Mouse (Mus musculus): ENCODE results near the gene Emp2. TPM values are rescaled to one million over a fixed set of nuclear protein-coding genes. Genes with fewer than 3 reads are reported as not detected.

Emp2 gene
- total RNA-seq (2021), result 10 to 100 TPM; 12.9 to 13.2 TPM
- long read RNA-seq, experiment 1, transcript Emp2-201 (5 exons, 3,440 nt), result major isoform, 17 of 19 reads
- long read RNA-seq, experiment 1, partial matches to known transcripts, result 0 of 19 reads
- long read RNA-seq, experiment 1, other reads (novel, unspliced or antisense), result 2 of 19 reads
- long read RNA-seq, experiment 2, transcript Emp2-201 (5 exons, 3,440 nt), result major isoform, 36 of 40 reads
- long read RNA-seq, experiment 2, partial matches to known transcripts, result 1 of 40 reads
- long read RNA-seq, experiment 2, other reads (novel, unspliced or antisense), result 3 of 40 reads

DNA sequence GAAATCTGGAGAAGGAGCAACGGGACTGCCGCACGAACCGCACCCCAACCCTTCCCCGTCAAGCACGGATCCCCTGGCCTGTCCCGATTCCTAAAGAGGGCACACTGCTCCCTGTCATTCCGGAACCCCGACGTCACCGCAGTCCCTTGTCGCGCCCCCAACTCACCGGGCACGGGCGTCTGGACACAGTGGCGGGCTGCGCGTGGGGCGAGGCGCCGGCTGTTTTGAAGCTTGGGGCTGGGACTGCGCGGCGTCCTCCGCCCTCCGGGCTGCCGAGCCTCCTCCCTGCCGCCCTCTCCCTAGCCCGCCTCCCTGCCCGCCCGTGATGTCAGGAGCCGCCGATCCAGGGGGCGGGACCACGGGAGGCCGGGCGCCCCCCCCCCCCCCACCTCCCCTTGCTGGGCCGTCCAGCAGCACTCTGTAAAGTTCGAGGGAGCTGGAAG, at the start of gene Emp2:
TSS of gene Emp2 (minus strand) at position 323 of the 443 bp plus-strand sequence.
- no peak for TF ChIP-seq CTCF (IDR thresholded peaks at IDR 0.05)
- H3K27ac ChIP-seq, result peak within 1 kb of the TSS; percentile 13
- intact Hi-C loops (cut with DNase I), result no loop called here
- H3K4me3 ChIP-seq, result peak within 1 kb of the TSS; percentile 54
- peak; percentile 22 to 41 for DNase-seq (ENCODE audit: extremely low spot score in 1 of 2, low spot score in 2 of 2)

DNA sequence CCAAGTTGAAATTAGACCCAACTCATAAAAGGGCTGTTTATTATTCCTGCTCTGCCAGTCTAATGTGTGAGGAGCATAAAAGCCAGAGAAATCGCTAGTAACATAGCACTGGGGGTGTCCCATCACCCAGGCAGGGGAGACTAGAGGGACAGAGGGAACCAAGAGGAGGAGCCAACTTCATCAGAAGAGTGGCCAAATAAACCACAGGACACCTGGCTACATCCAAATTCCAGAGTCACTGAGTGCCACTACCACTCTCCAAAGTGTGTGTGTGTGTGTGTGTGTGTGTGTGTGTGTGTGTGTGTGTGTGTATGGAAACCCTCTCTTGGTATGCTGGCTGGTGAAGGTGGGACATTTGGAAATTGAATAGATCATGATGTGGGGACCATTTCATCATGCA, 49.3 kb upstream of the Emp2 start:
- no peak for DNase-seq (ENCODE audit: extremely low spot score in 1 of 2, low spot score in 2 of 2)
- intact Hi-C loops (cut with DNase I), result no loop called here
- TF ChIP-seq CTCF (IDR thresholded peaks at IDR 0.05), result no peak

DNA sequence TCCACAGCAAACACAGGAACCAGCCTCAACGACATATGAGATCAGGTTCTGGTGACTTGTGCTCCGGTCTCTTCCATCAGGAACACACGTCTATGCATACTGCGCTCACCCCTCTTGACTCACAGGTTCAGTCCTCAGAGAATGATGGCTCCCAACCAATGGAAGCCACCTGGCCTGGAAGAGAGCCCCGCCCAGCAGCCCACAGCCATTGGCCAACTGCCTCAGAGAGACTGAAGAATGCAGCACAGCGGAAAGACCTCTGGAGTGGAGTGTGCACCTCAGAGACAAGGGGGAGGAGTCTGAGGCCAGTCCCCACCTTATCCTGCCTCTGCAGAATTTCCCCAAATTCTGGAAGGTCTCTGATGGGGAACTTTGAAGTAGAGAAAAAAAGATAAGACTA, 45.5 kb upstream of the Emp2 start:
- intact Hi-C loops (cut with DNase I), result no loop called here
- DNase-seq (ENCODE audit: extremely low spot score in 1 of 2, low spot score in 2 of 2), result no peak

More for the DNA sequence above, 49.3 kb upstream of the Emp2 start:
- H3K27ac ChIP-seq, result no peak overlapping the region
- H3K4me3 ChIP-seq, result no peak overlapping the region

DNA sequence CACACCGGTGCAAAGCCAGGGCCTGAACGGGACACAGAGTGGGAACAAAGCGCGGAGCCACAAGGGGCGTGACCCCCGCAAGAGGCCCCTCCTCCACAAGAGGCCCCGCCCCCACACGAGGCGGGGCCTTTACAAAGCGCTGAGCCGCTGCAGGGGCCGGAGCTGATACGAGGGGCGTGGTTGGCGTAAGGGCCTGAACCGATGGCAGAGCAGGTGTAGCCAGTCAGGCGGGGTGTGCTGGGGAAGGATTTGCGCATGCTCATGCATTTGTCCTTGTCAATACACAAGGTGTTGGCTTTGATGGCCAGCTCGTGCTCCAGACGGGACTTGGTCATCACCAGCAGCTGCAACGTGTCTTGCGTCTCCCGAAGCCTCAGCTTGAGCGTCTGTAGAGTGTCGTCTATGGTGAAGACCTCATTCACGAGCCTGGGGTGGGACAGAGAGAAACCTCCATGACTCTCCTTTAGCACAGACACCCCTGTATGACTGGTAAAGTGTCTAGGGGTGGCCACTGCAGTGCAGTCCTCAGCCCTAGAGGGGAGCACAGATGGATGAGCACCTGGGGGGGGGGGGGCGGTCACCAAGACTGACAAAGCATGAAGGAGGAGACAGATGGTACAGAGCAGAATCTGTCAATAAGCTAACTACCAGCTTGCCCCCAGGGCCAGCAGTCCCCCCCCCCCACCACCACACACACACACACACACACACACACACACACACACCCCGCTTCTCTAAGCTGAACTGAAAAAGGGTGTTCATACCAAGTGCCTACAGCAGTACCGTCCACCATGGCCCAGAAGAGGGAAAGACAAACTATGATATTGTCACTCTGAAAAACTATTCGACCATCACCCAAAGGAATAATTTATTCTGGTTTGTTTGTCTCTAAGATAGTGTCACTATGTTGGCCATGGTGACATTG, 44.5 kb upstream of the Emp2 start:
- intact Hi-C loops (cut with DNase I), result no loop called here
- DNase-seq (ENCODE audit: extremely low spot score in 1 of 2, low spot score in 2 of 2), result no peak
- Histone ChIP-seq H3K27ac (no peak overlapping the region), H3K4me3 (no peak overlapping the region)
- TF ChIP-seq CTCF (IDR thresholded peaks at IDR 0.05), result no peak

More for the DNA sequence above, 45.5 kb upstream of the Emp2 start:
- H3K27ac ChIP-seq, result no peak overlapping the region
- no peak for TF ChIP-seq CTCF (IDR thresholded peaks at IDR 0.05)
- H3K4me3 ChIP-seq, result no peak overlapping the region

DNA sequence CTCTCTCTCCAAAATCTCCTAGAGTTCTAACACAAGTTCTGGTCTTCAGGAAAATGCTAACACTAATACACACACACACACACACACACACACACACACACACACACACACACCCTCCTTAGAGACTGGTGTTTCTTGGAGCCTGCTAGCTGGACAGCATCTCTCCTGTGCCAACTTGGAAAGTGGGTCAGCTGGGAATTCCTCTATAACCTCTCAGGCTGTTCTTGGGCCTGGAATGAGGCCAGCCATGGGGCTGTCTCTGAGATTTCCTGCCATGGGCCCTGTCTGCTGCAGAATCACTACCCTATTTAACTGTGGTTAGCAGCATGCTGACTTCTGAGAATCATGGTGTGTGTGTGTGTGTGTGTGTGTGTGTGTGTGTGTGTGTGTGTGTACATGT, 41.2 kb upstream of the Emp2 start:
- no peak for DNase-seq (ENCODE audit: extremely low spot score in 1 of 2, low spot score in 2 of 2)
- TF ChIP-seq CTCF (IDR thresholded peaks at IDR 0.05), result no peak
- no peak overlapping the region for H3K4me3 ChIP-seq
- H3K27ac ChIP-seq, result no peak overlapping the region
- intact Hi-C loops (cut with DNase I), result no loop called here

DNA sequence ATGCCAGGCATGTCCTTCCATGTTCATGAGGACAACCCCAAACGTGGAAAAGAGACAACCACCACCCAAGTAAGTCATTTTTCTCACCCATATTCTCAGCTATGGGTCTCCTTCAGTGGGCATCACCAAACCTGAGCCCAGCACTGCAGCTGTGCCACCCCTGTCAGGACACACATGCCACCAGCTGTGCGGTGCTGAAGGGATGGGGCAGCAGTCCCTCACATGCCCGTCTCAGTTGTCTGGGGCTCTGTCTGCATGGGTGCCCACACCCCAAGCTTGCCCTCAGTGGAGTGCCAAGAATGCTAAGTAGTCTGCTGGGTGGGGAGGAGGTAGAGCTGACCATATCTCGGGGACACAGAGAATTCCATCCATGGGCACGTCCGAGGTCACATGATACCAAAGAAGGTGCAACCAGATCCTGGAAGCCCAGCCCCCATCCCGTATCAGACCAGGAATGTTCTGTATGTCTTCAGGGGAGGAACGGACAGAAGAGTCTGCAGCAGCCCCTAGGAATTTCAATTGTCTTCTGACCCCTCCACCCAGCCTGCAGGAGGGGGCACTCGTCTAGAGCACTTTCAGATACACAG, 37.4 kb upstream of the Emp2 start:
- Histone ChIP-seq H3K27ac (no peak overlapping the region), H3K4me3 (no peak overlapping the region)
- intact Hi-C loops (cut with DNase I), result no loop called here
- TF ChIP-seq CTCF (IDR thresholded peaks at IDR 0.05), result no peak
- DNase-seq (ENCODE audit: extremely low spot score in 1 of 2, low spot score in 2 of 2), result no peak

DNA sequence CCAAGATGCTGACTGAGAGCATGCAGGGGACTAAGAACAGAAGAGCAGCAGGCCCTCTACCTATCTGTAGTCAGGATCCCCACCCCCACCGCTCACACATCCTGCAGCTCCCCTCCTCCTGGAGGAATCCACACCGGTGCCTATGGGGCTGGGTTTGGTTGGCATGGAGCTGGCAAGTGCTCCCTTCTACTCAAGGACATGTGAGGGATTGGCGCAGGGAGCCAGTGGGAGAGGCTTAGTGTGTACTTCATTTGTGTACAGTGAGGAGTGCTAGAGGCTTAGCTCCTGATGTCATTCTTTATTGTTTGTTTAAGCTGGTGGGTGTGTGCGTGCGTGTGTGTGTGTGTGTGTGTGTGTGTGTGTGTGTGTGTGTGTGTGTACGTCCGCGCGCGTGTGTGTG, 36.1 kb upstream of the Emp2 start:
- no peak for DNase-seq (ENCODE audit: extremely low spot score in 1 of 2, low spot score in 2 of 2)
- intact Hi-C loops (cut with DNase I), result no loop called here
- no peak overlapping the region for H3K4me3 ChIP-seq
- no peak for TF ChIP-seq CTCF (IDR thresholded peaks at IDR 0.05)
- H3K27ac ChIP-seq, result no peak overlapping the region

DNA sequence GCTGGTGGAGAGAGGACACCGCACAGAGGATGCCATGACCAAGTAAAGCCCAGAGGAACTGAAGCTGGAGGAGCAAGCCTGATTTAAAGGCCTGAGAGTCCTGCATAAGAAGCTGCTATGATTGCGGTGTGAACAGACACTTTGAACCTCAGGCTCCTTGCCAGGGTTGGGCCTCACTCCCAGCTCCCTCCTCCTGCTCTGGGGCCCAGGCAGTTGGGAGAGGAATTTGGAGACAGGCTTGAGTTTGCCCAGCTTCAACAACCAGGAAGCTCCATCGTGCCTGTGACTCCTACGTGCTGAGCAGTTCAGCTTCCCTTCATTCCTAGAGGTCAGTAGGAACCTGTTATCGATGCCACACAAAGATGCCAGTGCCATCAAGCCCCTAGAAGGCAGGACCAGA, 35.7 kb upstream of the Emp2 start:
- intact Hi-C loops (cut with DNase I), result no loop called here
- H3K4me3 ChIP-seq, result no peak overlapping the region
- TF ChIP-seq CTCF (IDR thresholded peaks at IDR 0.05), result no peak
- H3K27ac ChIP-seq, result no peak overlapping the region
- DNase-seq (ENCODE audit: extremely low spot score in 1 of 2, low spot score in 2 of 2), result no peak

DNA sequence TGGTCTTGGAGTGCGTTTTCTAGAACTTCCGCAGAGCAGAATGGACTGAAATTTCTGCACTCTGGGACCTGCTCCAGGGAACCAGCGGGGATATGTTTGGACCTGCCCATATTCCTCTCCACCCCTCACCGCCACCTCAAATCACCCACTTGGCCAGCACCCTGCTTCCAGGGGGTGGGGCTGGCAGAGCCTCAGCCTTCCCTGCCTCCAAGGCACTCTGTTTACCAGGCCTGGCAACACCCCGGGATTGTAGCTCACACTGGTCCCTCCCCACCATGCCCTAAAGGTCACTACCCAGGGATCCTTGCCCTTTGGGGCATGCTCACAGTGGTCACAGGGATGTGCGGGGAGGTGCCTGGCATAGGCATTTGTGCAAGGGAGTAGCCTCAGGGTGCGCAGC, 33.8 kb upstream of the Emp2 start:
- Histone ChIP-seq H3K4me3 (no peak overlapping the region), H3K27ac (no peak overlapping the region)
- TF ChIP-seq CTCF (IDR thresholded peaks at IDR 0.05), result no peak
- no peak for DNase-seq (ENCODE audit: extremely low spot score in 1 of 2, low spot score in 2 of 2)
- intact Hi-C loops (cut with DNase I), result no loop called here

DNA sequence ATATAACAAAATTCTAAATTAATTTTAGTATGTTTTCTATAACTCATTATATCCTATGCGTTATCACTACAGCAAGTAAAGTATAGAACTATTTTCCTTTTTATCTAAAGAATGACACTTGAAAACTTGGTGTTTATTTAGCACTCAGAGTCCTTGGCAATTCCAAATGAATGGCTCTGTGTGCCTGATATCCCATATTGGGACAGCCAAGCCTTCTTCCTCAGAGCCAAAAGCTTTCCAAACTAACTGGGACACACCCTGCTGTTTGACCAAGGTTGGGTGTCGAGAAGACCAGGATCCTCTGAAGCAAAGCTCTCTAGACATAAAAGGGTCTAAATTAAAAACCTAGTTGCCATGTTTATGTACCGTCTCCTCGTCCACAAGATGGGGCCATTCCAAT, 27.3 kb upstream of the Emp2 start:
- H3K4me3 ChIP-seq, result no peak overlapping the region
- H3K27ac ChIP-seq, result no peak overlapping the region
- intact Hi-C loops (cut with DNase I), result no loop called here
- DNase-seq (ENCODE audit: extremely low spot score in 1 of 2, low spot score in 2 of 2), result no peak
- no peak for TF ChIP-seq CTCF (IDR thresholded peaks at IDR 0.05)

DNA sequence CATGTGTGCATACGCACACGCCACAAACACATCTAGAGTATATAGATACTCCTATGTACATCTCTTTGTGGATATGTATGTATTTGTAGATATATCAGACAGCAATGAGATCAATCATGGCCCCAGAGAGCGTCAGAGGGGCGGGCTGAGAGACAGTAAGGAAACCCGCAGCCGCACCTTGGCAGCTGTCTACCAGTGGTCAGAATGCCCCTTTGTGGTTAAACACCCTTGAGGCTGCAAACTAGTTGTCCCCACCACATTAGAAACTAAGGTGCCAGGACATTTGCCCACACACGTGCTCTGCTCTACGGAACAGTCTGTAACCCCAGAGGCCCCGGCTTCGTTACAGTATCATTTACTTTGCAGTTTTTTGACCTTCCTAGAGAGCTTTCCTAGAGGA, 26.2 kb upstream of the Emp2 start:
- intact Hi-C loops (cut with DNase I), result no loop called here
- no peak for DNase-seq (ENCODE audit: extremely low spot score in 1 of 2, low spot score in 2 of 2)
- H3K4me3 ChIP-seq, result no peak overlapping the region
- no peak overlapping the region for H3K27ac ChIP-seq
- no peak for TF ChIP-seq CTCF (IDR thresholded peaks at IDR 0.05)

DNA sequence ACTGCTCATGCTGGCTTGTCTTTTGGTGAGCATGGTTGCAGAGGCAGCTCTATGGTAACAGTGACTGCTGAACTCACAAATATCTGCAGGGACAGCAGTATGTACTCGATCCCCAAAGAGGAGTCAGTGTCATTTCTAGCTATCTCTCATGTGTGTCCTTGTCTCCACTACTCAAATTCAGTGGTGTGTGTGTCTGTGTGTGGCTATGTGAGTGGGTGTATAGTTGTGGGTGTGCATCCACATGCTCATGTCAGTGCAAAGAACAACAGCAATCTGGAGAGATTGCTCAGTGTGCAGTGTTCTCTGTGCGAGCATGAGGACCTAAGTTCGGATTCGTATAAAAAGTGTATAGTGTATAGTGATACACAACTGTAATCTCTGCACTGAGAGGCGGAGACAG, 24.8 kb upstream of the Emp2 start:
- Histone ChIP-seq H3K4me3 (no peak overlapping the region), H3K27ac (no peak overlapping the region)
- no peak for TF ChIP-seq CTCF (IDR thresholded peaks at IDR 0.05)
- intact Hi-C loops (cut with DNase I), result no loop called here
- no peak for DNase-seq (ENCODE audit: extremely low spot score in 1 of 2, low spot score in 2 of 2)

All from left cerebral cortex, adult 2 months (tissue).